Mouse (Mus musculus) hematopoietic stem cell, adult 5-6 weeks (primary cell): ENCODE results near the gene Gpr152. TPM values are rescaled to one million over a fixed set of nuclear protein-coding genes. Genes with fewer than 3 reads are reported as not detected.

ENCODE experiments used
- total RNA-seq: library from RNA; stranded (forward); fragments of 172-1452, 232-1000 nt; gene quantifications from 2 replicates; pipeline ENCODE4 v1.2.3, GENCODE M21; 2017

Gene Gpr152
- total RNA-seq, 1 experiment from 2014 or later, result not detected

Other genes starting within 250 kb of the Gpr152 start
- 110 and 122 TPM in 2 replicates for gene Tcirg1, start 232.7 kb upstream of the Gpr152 start, total RNA-seq
- 35.3 and 55.4 TPM in 2 replicates for gene Ndufs8, start 227.0 kb upstream of the Gpr152 start, total RNA-seq
- gene Aldh3b1, start 210.0 kb upstream of the Gpr152 start, total RNA-seq, result 6.6 and 12.6 TPM in 2 replicates
- 79.6 and 90.4 TPM in 2 replicates for gene Unc93b1, start 204.6 kb upstream of the Gpr152 start, total RNA-seq
- 0.31 TPM in 1 of 2 replicates, not detected in the other for gene Aldh3b3, start 181.1 kb upstream of the Gpr152 start, total RNA-seq
- 0.56 TPM in 1 of 2 replicates, not detected in the other for gene Aldh3b2, start 167.5 kb upstream of the Gpr152 start, total RNA-seq
- 6.8 and 8.4 TPM in 2 replicates for gene Acy3, start 153.2 kb upstream of the Gpr152 start, total RNA-seq
- gene Tbx10, start 147.0 kb upstream of the Gpr152 start, total RNA-seq, result not detected in 2 replicates
- gene Nudt8, start 139.2 kb upstream of the Gpr152 start, total RNA-seq, result 4.5 and 13.5 TPM in 2 replicates
- gene Gm49405, start 139.2 kb upstream of the Gpr152 start, total RNA-seq, result 1.8 and 2.3 TPM in 2 replicates
- gene Doc2g, start 136.5 kb upstream of the Gpr152 start, total RNA-seq, result 1.5 and 1.9 TPM in 2 replicates
- 142 and 166 TPM in 2 replicates for gene Ndufv1, start 127.0 kb upstream of the Gpr152 start, total RNA-seq
- 62.7 and 72.5 TPM in 2 replicates for gene Gstp1, start 101.8 kb upstream of the Gpr152 start, total RNA-seq
- not detected in 2 replicates for gene Gstp2, start 93.8 kb upstream of the Gpr152 start, total RNA-seq
- 1.4 and 13.2 TPM in 2 replicates for gene Gstp3, start 80.2 kb upstream of the Gpr152 start, total RNA-seq
- not detected in 2 replicates for gene Cabp2, start 58.2 kb upstream of the Gpr152 start, total RNA-seq
- 13.3 and 18.8 TPM in 2 replicates for gene Cdk2ap2, start 42.6 kb upstream of the Gpr152 start, total RNA-seq
- 20.0 and 22.4 TPM in 2 replicates for gene Pitpnm1, start 39.8 kb upstream of the Gpr152 start, total RNA-seq
- 60.3 and 78.0 TPM in 2 replicates for gene Aip, start 13.9 kb upstream of the Gpr152 start, total RNA-seq
- gene Cabp4, start 4.2 kb downstream of the Gpr152 start, total RNA-seq, result not detected in 2 replicates
- 66.9 and 109 TPM in 2 replicates for gene Coro1b, start 8.8 kb downstream of the Gpr152 start, total RNA-seq
- gene Ptprcap, start 13.8 kb downstream of the Gpr152 start, total RNA-seq, result 229 and 295 TPM in 2 replicates
- gene Rps6kb2, start 23.6 kb downstream of the Gpr152 start, total RNA-seq, result 16.2 and 18.8 TPM in 2 replicates
- 11.2 and 16.2 TPM in 2 replicates for gene Carns1, start 35.7 kb downstream of the Gpr152 start, total RNA-seq
- 59.8 and 70.8 TPM in 2 replicates for gene Tbc1d10c, start 51.5 kb downstream of the Gpr152 start, total RNA-seq
- 384 and 392 TPM in 2 replicates for gene Ppp1ca, start 52.3 kb downstream of the Gpr152 start, total RNA-seq
- gene Rad9a, start 61.9 kb downstream of the Gpr152 start, total RNA-seq, result 16.4 and 17.3 TPM in 2 replicates
- 12.8 and 17.3 TPM in 2 replicates for gene Clcf1, start 74.5 kb downstream of the Gpr152 start, total RNA-seq
- not detected in 2 replicates for gene AC109138.7, start 74.6 kb downstream of the Gpr152 start, total RNA-seq
- 61.0 and 88.8 TPM in 2 replicates for gene Pold4, start 92.1 kb downstream of the Gpr152 start, total RNA-seq
- gene Ssh3, start 129.4 kb downstream of the Gpr152 start, total RNA-seq, result 23.2 and 32.7 TPM in 2 replicates
- 6.0 and 6.6 TPM in 2 replicates for gene Ankrd13d, start 143.3 kb downstream of the Gpr152 start, total RNA-seq
- 147 and 234 TPM in 2 replicates for gene Grk2, start 166.4 kb downstream of the Gpr152 start, total RNA-seq